Mouse (Mus musculus) neutrophil, adult 5-6 weeks (primary cell): ENCODE data around the gene Glg1. TPM values are rescaled to one million over a fixed set of nuclear protein-coding genes. Genes with fewer than 3 reads are reported as not detected.

ENCODE experiments used
- ATAC-seq: fragments of 151-379, 151-347 bp; 2 replicates; pipeline ENCODE4 v1.8.0; 2017; ENCODE audit warnings: mild to moderate bottlenecking, moderate TSS enrichment; ENCODE audit not compliant: insufficient number of reproducible peaks, poor library complexity, low FRiP score, severe bottlenecking; ENCODE audit errors: extremely low read depth
- total RNA-seq: library from RNA; stranded (forward); fragments of 200-1000 nt; gene quantifications from 2 replicates; pipeline ENCODE4 v1.2.3, GENCODE M21; 2017

The Glg1 gene
- total RNA-seq, 1 experiment from 2014 or later = 67.6 TPM

DNA sequence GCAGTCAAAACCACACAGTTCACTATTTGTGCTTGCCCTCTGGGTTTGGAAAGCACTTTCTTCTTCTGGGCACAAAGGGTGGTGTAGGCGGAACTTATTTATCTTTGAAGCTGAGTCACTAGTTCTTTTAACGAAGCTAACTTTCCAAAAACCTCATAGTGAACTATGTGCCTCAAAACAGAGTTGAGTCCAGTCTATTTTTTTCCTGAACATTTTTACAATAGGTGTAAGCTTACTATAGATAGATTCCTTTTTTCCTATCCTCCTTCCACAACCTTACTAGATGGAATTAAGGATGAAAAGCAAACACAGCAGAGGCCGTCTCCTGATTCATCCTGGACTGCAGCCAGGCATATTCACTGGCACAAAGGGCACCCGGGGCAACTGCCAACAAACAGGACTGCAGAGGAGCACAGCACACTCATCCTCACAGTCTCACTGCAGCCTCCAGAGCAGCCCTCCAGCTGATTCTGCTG is 73.5 kb downstream of the Glg1 start:
- ATAC-seq = no peak

DNA sequence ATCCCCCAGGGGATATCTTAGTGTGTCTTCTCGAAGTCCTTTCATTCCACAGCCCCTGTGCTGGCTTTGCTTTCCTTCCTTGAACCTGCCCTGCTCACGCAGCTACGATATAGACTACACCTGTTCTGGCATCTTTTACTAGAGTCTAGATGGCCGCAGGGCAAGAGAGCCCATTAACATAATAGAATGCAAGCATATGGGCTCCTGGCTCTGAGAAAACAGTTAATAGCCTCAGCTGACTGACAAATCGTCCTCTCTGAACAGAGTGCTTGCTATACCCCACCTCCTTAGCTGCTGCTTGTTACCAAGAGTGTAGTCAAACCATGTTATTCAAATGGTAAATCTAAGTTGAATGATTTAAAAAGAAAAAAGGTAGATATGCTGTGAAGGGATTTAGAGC is 87.4 kb downstream of the Glg1 start:
- no peak for ATAC-seq

DNA sequence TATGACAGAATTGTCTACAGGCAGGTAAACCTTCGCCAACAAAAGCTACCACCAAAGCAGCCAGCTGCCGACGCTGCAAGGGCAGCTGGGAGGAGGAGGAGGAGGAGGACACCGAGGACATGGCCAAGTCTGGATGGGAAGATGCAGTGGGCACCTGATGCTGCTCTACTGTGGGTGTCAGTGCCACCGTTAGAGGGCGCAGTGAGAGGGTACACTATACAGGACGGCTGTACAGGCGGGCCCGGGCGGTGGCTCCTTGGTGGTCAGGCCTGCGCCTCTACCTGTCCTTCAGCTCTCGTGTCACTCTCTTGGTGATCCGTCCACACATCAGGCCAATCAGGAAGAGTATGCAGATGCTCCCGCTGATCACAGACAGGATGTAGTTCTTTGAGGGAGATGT is 101.4 kb downstream of the Glg1 start:
- ATAC-seq = no peak; the same call in 1 of the 2 replicates

DNA sequence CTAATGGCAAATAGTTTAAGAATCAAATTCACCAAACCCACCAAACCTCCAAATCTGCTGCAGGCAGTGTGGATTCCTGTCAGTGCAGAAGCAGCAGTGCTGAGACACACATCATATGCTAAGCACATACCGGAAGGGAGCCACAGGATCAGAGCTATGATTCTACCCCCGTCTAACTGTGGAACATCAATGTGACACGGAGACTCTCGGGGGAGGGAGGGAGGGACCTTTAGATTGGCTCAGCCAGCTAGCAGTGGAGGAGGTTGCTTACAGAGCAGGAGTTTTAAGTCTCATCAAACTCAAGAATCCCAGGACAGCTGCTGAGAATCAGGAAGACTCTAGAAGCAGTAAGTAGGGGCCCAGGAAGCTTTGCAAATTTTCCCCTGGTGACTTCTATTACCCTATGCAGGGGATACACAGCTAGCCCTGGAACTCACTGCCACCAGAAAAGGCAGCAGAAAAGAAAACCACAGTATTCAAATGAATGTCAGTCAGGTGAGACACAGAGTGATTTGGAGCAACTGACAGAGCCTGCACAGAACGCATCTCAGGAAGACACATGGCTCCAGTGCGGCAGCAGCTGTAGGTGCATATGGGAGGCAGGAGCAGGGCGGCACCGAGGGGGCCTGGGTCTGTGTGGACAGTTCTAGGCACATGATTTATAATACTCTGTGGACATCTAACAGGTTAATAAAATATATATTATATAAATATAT is 103.1 kb downstream of the Glg1 start:
- no peak for ATAC-seq

DNA sequence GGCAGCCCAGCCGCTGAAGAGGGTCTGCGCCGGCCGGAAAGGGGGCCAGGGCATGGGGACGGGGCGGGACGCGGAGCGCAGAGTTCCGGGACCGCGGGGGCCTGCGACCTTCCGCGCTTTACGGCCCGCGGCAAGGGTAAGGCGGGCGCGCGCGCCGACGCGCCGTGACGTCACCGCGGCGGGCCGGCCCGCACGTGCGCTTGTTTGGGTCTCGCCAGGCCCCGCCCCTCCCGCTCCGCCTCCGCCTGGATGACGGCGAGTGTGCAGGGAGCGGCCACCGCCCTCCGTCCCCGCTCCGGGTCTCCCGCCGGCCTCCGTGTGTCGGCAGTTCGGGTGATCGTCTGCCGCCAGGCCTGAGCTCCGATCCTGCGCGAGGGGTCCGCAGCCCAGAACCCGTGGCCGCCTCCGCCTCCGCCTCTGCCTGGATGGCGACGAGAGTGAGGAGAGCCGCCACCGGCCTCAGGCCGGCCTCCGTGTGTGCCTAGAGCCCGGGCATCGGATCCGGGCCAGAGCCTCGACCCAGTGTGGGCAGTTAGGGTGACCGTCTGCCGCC is 113.5 kb downstream of the Glg1 start:
- ATAC-seq = peak; percentile 85

DNA sequence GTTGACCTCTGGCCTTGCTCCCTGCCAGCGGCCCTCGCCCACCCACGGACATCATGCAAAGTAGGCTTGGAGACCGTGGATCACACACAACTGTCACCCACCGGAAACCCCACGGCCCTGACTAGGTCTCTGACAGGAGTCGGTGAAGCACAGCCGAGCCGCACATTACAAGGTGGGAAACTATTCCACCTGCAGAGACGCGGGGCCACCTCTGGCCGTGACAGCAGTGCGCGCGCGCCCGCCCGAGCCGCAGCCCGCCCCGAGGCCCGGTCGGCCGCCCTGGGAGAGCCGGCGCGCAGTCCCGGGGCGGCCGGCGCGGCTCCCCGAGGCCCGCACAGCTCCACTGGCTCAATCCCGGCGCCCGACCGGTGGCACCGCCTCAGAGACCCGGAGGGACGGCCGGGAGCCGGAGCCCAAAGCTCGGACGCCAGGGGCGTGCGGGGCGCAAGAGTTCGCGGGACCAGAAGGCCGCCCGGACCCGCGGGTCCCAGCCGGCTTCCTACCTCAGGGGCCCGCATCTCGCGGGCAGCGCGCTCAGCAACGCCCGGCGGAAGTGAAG is 114.0 kb downstream of the Glg1 start:
- peak; percentile 34; the same call in 1 of the 2 replicates for ATAC-seq

DNA sequence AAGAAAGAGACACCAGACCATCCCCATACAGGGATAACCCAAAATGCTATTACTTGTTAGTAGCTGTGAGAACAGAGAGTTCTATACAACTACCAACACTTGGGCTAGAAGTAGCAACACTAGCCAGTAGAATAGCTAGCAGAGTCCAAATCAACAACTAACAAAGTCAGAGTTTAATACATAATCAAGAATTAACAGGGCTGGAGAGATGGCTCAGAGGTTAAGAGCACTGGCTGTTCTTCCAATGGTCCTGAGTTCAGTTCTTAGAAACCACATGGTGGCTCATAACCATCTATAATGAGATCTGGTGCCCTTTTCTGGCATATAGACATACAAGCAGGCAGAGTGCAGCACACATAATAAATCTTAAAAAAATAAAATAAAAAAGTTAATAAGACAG is 116.5 kb downstream of the Glg1 start:
- ATAC-seq = no peak

DNA sequence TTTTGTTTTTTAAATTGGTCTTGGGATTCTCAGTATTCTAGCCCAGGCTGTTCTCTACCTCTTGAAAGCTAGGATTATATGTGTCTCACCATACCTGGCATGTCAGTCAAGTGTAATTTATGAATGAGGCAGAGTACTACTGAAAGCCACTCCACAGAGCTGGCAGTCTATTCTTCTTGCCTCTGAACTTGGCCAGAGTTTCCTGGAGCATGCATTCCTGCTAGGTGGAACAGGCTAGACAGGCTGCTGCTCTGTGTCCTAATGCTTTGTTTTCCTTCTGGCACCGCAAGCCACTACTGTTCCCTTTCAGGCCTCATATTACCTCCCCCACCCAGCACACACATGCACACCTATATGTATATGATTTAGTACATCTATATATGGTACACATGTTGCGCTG is 128.3 kb downstream of the Glg1 start:
- ATAC-seq = no peak

DNA sequence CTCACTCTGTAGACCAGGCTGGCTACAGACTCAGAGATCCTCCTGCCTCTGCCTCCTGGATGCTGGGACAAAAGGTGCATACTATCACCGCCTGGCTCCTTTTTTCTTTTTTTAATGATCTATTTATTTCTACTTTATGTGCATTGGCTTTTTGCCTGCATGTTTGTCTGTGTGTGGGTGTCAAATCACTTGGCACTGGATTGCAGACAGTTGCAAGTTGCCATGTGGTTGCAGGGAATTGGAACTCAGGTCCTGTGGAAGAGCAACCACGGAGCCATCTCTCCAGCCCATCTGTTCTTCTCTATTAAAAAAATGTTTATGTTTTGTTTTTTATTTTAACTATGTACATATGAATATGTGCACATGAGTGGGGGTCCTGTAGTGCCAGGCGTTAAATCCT is 139.5 kb downstream of the Glg1 start:
- no peak for ATAC-seq

DNA sequence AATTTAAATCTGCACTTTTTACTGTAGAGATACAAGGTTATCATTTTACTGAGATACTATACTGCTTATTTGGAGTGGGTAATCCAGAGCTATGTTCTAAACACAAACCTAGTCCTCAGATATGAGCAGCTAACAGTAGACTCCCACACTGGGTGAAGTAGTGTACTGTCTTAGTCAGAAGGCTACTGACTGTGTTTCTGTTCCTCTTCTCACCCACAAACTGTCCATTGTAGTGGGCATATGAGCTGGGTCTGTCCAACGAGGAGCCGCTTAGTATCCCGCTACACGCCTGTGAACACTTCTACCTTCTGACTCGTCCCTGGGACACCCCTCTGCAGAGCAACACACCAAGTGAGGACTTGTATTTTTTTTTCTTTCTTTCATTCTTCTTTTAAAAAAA is 144.1 kb downstream of the Glg1 start:
- no peak for ATAC-seq

Other genes with a start within 250 kb of the Glg1 start
- 10.5 and 11.5 TPM in 2 replicates for gene Ddx19b, start 227.5 kb downstream of the Glg1 start, total RNA-seq
- 19.9 and 25.2 TPM in 2 replicates for gene Aars, start 226.1 kb downstream of the Glg1 start, total RNA-seq
- gene Exosc6, start 202.9 kb downstream of the Glg1 start, total RNA-seq = 9.5 and 9.8 TPM in 2 replicates
- not detected in 2 replicates for gene Clec18a, start 166.8 kb downstream of the Glg1 start, total RNA-seq
- gene Pdpr, start 164.6 kb downstream of the Glg1 start, total RNA-seq = 21.0 and 23.5 TPM in 2 replicates
- 24.4 and 29.1 TPM in 2 replicates for gene Rfwd3, start 41.0 kb upstream of the Glg1 start, total RNA-seq
- gene Mlkl, start 79.0 kb upstream of the Glg1 start, total RNA-seq = 2.5 and 2.7 TPM in 2 replicates
- not detected in 2 replicates for gene Fa2h, start 134.6 kb upstream of the Glg1 start, total RNA-seq